Mouse (Mus musculus): ENCODE results near the gene Adcy6. TPM values are rescaled to one million over a fixed set of nuclear protein-coding genes. Genes with fewer than 3 reads are reported as not detected.

The Adcy6 gene
- polyA plus RNA-seq, 1 experiment from 2014 or later = 46.7 TPM

- Histone ChIP-seq H3K36me3 (peaks cover 69% of the 10 kb centered on the region), H3K27me3 (replicated peaks) (no peaks in the 10 kb centered on the region), H3K4me3 (no peak overlapping the region), H3K4me2 (no peak overlapping the region), H3K27ac (ENCODE audit: poor library complexity, severe bottlenecking) (no peak overlapping the region), H3K9ac (no peak overlapping the region), H3K9me3 (replicated peaks) (no peaks in the 10 kb centered on the region), H3K4me1 (replicated peaks) (no peaks in the 10 kb centered on the region)
- ATAC-seq (ENCODE audit: insufficient number of reproducible peaks, low FRiP score) = no peak
- WGBS = 90% methylated on average over 4 of the region's 4 CpGs
Observed at GRCm38 (mm10) chr15:98555881-98556280, 54.0 kb downstream of the Adcy6 start.

DNA sequence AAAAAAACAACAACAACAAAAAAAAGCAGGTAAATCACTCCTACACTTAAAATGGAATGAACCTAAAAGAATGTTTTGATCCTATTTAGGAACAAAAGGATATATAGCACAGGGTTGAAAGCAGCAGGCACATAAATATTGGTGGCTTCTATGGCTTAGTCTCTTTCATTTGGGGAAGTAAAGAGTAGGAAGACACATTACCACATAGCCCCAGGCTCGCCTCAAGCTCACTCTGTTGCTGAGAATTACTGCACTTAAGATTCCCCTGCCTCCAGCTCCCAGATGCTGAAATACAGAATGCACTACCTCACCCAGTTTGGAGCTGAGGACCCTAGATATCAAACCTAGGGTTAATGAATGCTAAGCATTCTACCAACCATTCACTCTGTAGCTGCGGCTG, 57.1 kb downstream of the Adcy6 start:
- ATAC-seq (ENCODE audit: insufficient number of reproducible peaks, low FRiP score) = no peak
- WGBS = 85% methylated on average over 2 of the region's 2 CpGs
- Histone ChIP-seq H3K4me1 (replicated peaks) (no peaks in the 10 kb centered on the region), H3K4me2 (no peak overlapping the region), H3K27me3 (replicated peaks) (no peaks in the 10 kb centered on the region), H3K27ac (ENCODE audit: poor library complexity, severe bottlenecking) (no peak overlapping the region), H3K36me3 (peaks cover 73% of the 10 kb centered on the region), H3K9me3 (replicated peaks) (no peaks in the 10 kb centered on the region), H3K9ac (no peak overlapping the region), H3K4me3 (no peak overlapping the region)

- Histone ChIP-seq H3K36me3 (peaks cover 88% of the 10 kb centered on the region), H3K9me3 (replicated peaks) (no peaks in the 10 kb centered on the region), H3K27me3 (replicated peaks) (no peaks in the 10 kb centered on the region), H3K27ac (ENCODE audit: poor library complexity, severe bottlenecking) (no peak overlapping the region), H3K4me3 (no peak overlapping the region), H3K4me2 (no peak overlapping the region), H3K4me1 (replicated peaks) (no peaks in the 10 kb centered on the region), H3K9ac (no peak overlapping the region)
- WGBS = 90% methylated on average over 5 of the region's 5 CpGs
- no peak for ATAC-seq (ENCODE audit: insufficient number of reproducible peaks, low FRiP score)
Observed at GRCm38 (mm10) chr15:98546843-98547242, 63.0 kb downstream of the Adcy6 start.

DNA sequence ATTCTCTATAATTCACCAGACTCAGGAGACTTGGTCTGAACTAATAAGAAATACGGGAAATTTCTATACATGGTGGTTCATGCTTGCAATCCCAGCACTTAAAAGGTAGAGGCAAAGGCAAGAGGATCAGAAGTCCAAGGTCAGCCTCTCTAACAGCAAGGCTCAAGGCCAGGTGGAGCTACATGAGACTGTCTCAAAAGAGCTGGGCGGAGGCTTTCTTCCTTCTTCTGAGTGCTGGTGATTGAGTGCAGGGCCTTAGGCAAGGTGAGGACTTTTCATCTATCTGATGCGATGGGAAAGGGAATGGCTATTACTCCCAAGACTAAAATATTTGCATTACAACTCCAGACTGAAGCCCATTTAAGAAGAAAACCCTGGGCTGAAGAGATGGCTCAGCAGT, 64.7 kb downstream of the Adcy6 start:
- H3K4me2 ChIP-seq = no peak overlapping the region
- peaks cover 77% of the 10 kb centered on the region for H3K36me3 ChIP-seq
- ATAC-seq (ENCODE audit: insufficient number of reproducible peaks, low FRiP score) = no peak
- H3K27me3 ChIP-seq (replicated peaks) = no peaks in the 10 kb centered on the region
- WGBS = 92% methylated on average over 3 of the region's 3 CpGs
- H3K9ac ChIP-seq = no peak overlapping the region
- H3K4me1 ChIP-seq (replicated peaks) = no peaks in the 10 kb centered on the region
- H3K27ac ChIP-seq (ENCODE audit: poor library complexity, severe bottlenecking) = no peak overlapping the region
- no peaks in the 10 kb centered on the region for H3K9me3 ChIP-seq (replicated peaks)
- no peak overlapping the region for H3K4me3 ChIP-seq

- Histone ChIP-seq H3K9me3 (replicated peaks) (no peaks in the 10 kb centered on the region), H3K36me3 (peaks cover 72% of the 10 kb centered on the region)
- no peak for ATAC-seq (ENCODE audit: insufficient number of reproducible peaks, low FRiP score)
Observed at GRCm38 (mm10) chr15:98543341-98543740, 66.5 kb downstream of the Adcy6 start.

GRCm38 (mm10) chr15:98541064-98541463, 68.8 kb downstream of the Adcy6 start:
- H3K9me3 ChIP-seq (replicated peaks) = no peaks in the 10 kb centered on the region
- H3K4me3 ChIP-seq = no peak overlapping the region
- peaks cover 53% of the 10 kb centered on the region for H3K36me3 ChIP-seq
- no peak for ATAC-seq (ENCODE audit: insufficient number of reproducible peaks, low FRiP score)
- no peak overlapping the region for H3K9ac ChIP-seq
- no peaks in the 10 kb centered on the region for H3K27me3 ChIP-seq (replicated peaks)
- 84% methylated on average over 6 of the region's 6 CpGs for WGBS
- no peaks in the 10 kb centered on the region for H3K4me1 ChIP-seq (replicated peaks)
- no peak overlapping the region for H3K27ac ChIP-seq (ENCODE audit: poor library complexity, severe bottlenecking)
- H3K4me2 ChIP-seq = no peak overlapping the region

More at GRCm38 (mm10) chr15:98543341-98543740, 66.5 kb downstream of the Adcy6 start:
- Histone ChIP-seq H3K27ac (ENCODE audit: poor library complexity, severe bottlenecking) (no peak overlapping the region), H3K27me3 (replicated peaks) (no peaks in the 10 kb centered on the region), H3K4me2 (no peak overlapping the region), H3K9ac (no peak overlapping the region), H3K4me3 (no peak overlapping the region), H3K4me1 (replicated peaks) (no peaks in the 10 kb centered on the region)
- 90% methylated on average over 4 of the region's 4 CpGs for WGBS

Other genes with a start within 250 kb of the Adcy6 start
- not detected in 2 replicates for gene Olfr283, start 229.1 kb downstream of the Adcy6 start, polyA plus RNA-seq (2016; fragmentation: Nextera tagmentation; extraction: Ambion mirVana)
- gene Olfr282, start 178.9 kb downstream of the Adcy6 start, polyA plus RNA-seq (2016; fragmentation: Nextera tagmentation; extraction: Ambion mirVana) = not detected in 2 replicates
- not detected in 2 replicates for gene Olfr281, start 157.5 kb downstream of the Adcy6 start, polyA plus RNA-seq (2016; fragmentation: Nextera tagmentation; extraction: Ambion mirVana)
- gene OR5BS1P, start 140.2 kb downstream of the Adcy6 start, polyA plus RNA-seq (2016; fragmentation: Nextera tagmentation; extraction: Ambion mirVana) = not detected in 2 replicates
- not detected in 2 replicates for gene Lalba, start 127.4 kb downstream of the Adcy6 start, polyA plus RNA-seq (2016; fragmentation: Nextera tagmentation; extraction: Ambion mirVana)
- gene Olfr279, start 117.7 kb downstream of the Adcy6 start, polyA plus RNA-seq (2016; fragmentation: Nextera tagmentation; extraction: Ambion mirVana) = not detected in 2 replicates
- 95.9 and 99.7 TPM in 2 replicates for gene Kansl2, start 75.8 kb downstream of the Adcy6 start, polyA plus RNA-seq (2016; fragmentation: Nextera tagmentation; extraction: Ambion mirVana)
- 37.9 and 39.5 TPM in 2 replicates for gene Ccnt1, start 39.2 kb downstream of the Adcy6 start, polyA plus RNA-seq (2016; fragmentation: Nextera tagmentation; extraction: Ambion mirVana)
- not detected in 2 replicates for gene 4930415O20Rik, start 39.1 kb downstream of the Adcy6 start, polyA plus RNA-seq (2016; fragmentation: Nextera tagmentation; extraction: Ambion mirVana)
- 9.5 and 10.3 TPM in 2 replicates for gene Cacnb3, start 20.8 kb upstream of the Adcy6 start, polyA plus RNA-seq (2016; fragmentation: Nextera tagmentation; extraction: Ambion mirVana)
- 15.0 and 16.4 TPM in 2 replicates for gene Ddx23, start 52.8 kb upstream of the Adcy6 start, polyA plus RNA-seq (2016; fragmentation: Nextera tagmentation; extraction: Ambion mirVana)
- gene Rnd1, start 67.4 kb upstream of the Adcy6 start, polyA plus RNA-seq (2016; fragmentation: Nextera tagmentation; extraction: Ambion mirVana) = 0.91 and 1.1 TPM in 2 replicates
- gene Ccdc65, start 98.1 kb upstream of the Adcy6 start, polyA plus RNA-seq (2016; fragmentation: Nextera tagmentation; extraction: Ambion mirVana) = 0.33 and 0.62 TPM in 2 replicates
- 13.2 and 17.8 TPM in 2 replicates for gene Fkbp11, start 118.1 kb upstream of the Adcy6 start, polyA plus RNA-seq (2016; fragmentation: Nextera tagmentation; extraction: Ambion mirVana)
- gene Arf3, start 153.1 kb upstream of the Adcy6 start, polyA plus RNA-seq (2016; fragmentation: Nextera tagmentation; extraction: Ambion mirVana) = 46.3 and 46.9 TPM in 2 replicates
- gene Wnt10b, start 168.1 kb upstream of the Adcy6 start, polyA plus RNA-seq (2016; fragmentation: Nextera tagmentation; extraction: Ambion mirVana) = not detected in 2 replicates
- gene Wnt1, start 179.8 kb upstream of the Adcy6 start, polyA plus RNA-seq (2016; fragmentation: Nextera tagmentation; extraction: Ambion mirVana) = not detected in 2 replicates
- 0.04 and 0.14 TPM in 2 replicates for gene Ddn, start 199.4 kb upstream of the Adcy6 start, polyA plus RNA-seq (2016; fragmentation: Nextera tagmentation; extraction: Ambion mirVana)
- 81.5 and 83.5 TPM in 2 replicates for gene Prkag1, start 221.4 kb upstream of the Adcy6 start, polyA plus RNA-seq (2016; fragmentation: Nextera tagmentation; extraction: Ambion mirVana)

All from heart, embryonic 12.5 days (tissue).